In the genomic region with DNA sequence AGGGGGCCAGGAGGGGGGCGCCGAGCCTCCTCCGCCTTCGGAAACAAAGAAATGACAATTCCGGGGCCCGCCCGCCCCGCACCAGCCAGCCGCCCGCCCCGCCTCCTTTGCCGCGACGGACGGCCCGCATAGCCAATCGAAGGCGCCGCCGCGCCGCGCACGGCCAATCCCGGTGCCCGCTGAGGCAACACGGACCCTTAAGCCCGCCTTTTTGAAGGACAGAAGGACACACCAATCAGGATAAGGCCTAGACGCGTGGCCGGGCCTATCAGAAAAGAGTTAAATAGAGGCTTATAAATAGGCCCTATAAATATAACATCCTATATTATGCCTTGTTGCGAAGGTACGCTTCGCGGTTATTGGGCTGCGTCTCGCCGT, we compare ENCODE assay signal across 8 mouse cellular contexts. TPM values are rescaled to one million over a fixed set of nuclear protein-coding genes. Genes with fewer than 3 reads are reported as not detected.
A peak's percentile ranks its signal among the peaks of the same experiment; 100 is the strongest.
DNase-seq lines count a peak whose midpoint lies in the region; ATAC-seq and TF ChIP-seq lines count a peak whose summit lies in the region.

Maco1 (minus strand) TSS at position 87 of the 378 bp plus-strand sequence.

- peak; percentile 98 for ATAC-seq in forebrain, embryonic 12.5 days (ENCODE audit: low FRiP score)
- ATAC-seq in neural tube, embryonic 15.5 days (ENCODE audit: low FRiP score) = peak; percentile 98

- H3K9ac ChIP-seq in forebrain, embryonic 12.5 days = peak within 1 kb of the TSS; percentile 100
- peak within 1 kb of the TSS; percentile 96 for H3K9ac ChIP-seq in neural tube, embryonic 15.5 days (replicated peaks)

- peak within 1 kb of the TSS; percentile 96 for H3K4me3 ChIP-seq in E14TG2a.4 (replicated peaks; ENCODE audit: low read length)
- H3K4me3 ChIP-seq in forebrain, embryonic 12.5 days (replicated peaks) = peak within 1 kb of the TSS; percentile 100
- peak within 1 kb of the TSS; percentile 72 for H3K4me3 ChIP-seq in neural tube, embryonic 15.5 days (replicated peaks)

- H3K4me2 ChIP-seq in forebrain, embryonic 12.5 days = peak within 1 kb of the TSS; percentile 77
- H3K4me2 ChIP-seq in neural tube, embryonic 15.5 days = peak within 1 kb of the TSS; percentile 69

- peak; percentile 98 for DNase-seq in c-Kit-positive CD71-positive TER-119-negative erythroid progenitor cells, embryonic 14.5 days (ENCODE audit: low read depth)
- DNase-seq in heart, postnatal 14 days = peak; percentile 100
- peak; percentile 100 for DNase-seq in layer of hippocampus, adult 11-12 months (ENCODE audit: low spot score)
- DNase-seq in lung, adult 18-20 months = peak; percentile 98 to 99
- DNase-seq in testis, postnatal 14 days (ENCODE audit: low spot score) = peak; percentile 99

- H3K27me3 ChIP-seq in E14TG2a.4 (ENCODE audit: insufficient read depth, low read length) = peaks cover 3% of the 10 kb centered on the region
- H3K27me3 ChIP-seq in forebrain, embryonic 12.5 days = peaks cover 28% of the 10 kb centered on the region
- H3K27me3 ChIP-seq in neural tube, embryonic 15.5 days (replicated peaks) = peaks cover 15% of the 10 kb centered on the region

- no peak for TF ChIP-seq CTCF in E14TG2a.4 (conservative IDR thresholded peaks at IDR 0.05; ENCODE audit: low read length)

- no peaks in the 10 kb centered on the region for H3K9me3 ChIP-seq in E14TG2a.4 (ENCODE audit: low read length)
- H3K9me3 ChIP-seq in forebrain, embryonic 12.5 days = no peaks in the 10 kb centered on the region
- H3K9me3 ChIP-seq in neural tube, embryonic 15.5 days (replicated peaks) = no peaks in the 10 kb centered on the region

- WGBS in forebrain, embryonic 12.5 days = under 1% methylated on average over 37 of the region's 38 CpGs
- 0% methylated on average over 38 of the region's 38 CpGs for WGBS in neural tube, embryonic 15.5 days

- peaks cover 9% of the 10 kb centered on the region; the same call in 1 of the 2 replicates for H3K36me3 ChIP-seq in E14TG2a.4 (ENCODE audit: insufficient read depth, low read length)
- no peaks in the 10 kb centered on the region for H3K36me3 ChIP-seq in forebrain, embryonic 12.5 days (replicated peaks)
- H3K36me3 ChIP-seq in neural tube, embryonic 15.5 days = no peaks in the 10 kb centered on the region

- intact Hi-C loops in heart, postnatal 14 days (cut with DNase I) = no loop called here

- peaks cover 73% of the 10 kb centered on the region for H3K4me1 ChIP-seq in E14TG2a.4 (replicated peaks; ENCODE audit: low read depth, low read length)
- peaks cover 19% of the 10 kb centered on the region for H3K4me1 ChIP-seq in forebrain, embryonic 12.5 days
- peaks cover 37% of the 10 kb centered on the region for H3K4me1 ChIP-seq in neural tube, embryonic 15.5 days

- H3K27ac ChIP-seq in forebrain, embryonic 12.5 days = peak within 1 kb of the TSS; percentile 96
- peak within 1 kb of the TSS; percentile 100 for H3K27ac ChIP-seq in neural tube, embryonic 15.5 days (replicated peaks)

RNA-seq across cellular contexts. Expression of gene Maco1, which starts in this region (rescaled TPM):
- 76.8 and 79.9 TPM in 2 replicates for polyA plus RNA-seq in forebrain, embryonic 12.5 days (2016; fragmentation: Nextera tagmentation; extraction: Ambion mirVana)
- total RNA-seq in heart, postnatal 14 days (2021) = 10 to 100 TPM; 22.1 to 25.5 TPM
- 78.0 and 91.9 TPM in 2 replicates for polyA plus RNA-seq in neural tube, embryonic 15.5 days (2015; fragmentation: Nextera tagmentation; extraction: Ambion mirVana)

Comparison
In these comparisons a context has a peak if more than half of its experiments do, and no peak if none do; other contexts are left out.
1. Peak in every context shown above with its lines: DNase-seq, ATAC-seq, H3K4me3 ChIP-seq and H3K27ac ChIP-seq.